Mouse (Mus musculus): ENCODE measurements around the gene Khdrbs1. TPM values are rescaled to one million over a fixed set of nuclear protein-coding genes. Genes with fewer than 3 reads are reported as not detected.

The Khdrbs1 gene
- 42.9 and 48.9 TPM in 2 replicates for polyA plus RNA-seq (2015; fragmentation: Nextera tagmentation; extraction: Ambion mirVana)

DNA sequence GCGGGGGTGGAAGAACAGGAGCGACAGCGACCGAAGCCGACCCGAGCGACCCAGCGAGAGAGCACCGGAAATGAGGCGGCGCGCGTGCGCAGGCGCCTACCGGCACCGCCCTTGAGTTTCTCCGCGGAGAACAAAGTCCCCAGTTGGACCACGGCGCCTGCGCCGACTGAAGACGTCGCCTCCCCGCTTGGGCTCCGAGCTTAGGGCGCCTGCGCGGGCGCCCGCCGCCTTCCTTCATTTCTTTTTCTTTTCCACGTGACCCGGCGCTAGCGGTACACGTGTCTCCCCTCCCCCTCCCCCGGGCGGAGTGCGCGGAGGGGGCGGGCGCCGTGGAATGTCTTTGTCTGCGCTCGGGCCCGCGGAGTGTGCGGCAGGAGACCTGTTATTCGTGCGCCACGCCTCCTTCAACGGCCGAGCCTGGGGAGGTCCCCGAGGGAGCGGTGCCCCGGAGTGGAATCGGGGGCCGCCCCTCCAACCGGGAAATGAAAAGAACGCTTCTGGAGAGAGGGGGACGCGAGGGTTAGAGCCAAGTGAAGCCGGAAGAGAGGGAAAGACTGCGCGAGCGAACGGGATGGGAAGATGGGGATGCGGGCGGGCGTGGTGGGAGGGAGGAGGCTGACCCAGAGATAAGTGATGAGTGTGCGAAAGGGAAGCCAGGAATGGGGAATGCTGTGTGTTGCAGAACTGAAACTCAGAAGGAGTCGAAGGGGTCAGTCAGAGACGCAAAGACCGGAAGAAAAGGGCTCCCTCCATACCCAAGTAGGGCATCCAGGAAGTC is at the start of gene Khdrbs1:
Gene Khdrbs1 (minus strand): TSS at position 72 of the 778 bp plus-strand sequence.
- peak; percentile 95 for ATAC-seq
- Histone ChIP-seq H3K27ac (ENCODE audit: low read length) (peak within 1 kb of the TSS; percentile 97), H3K9ac (replicated peaks; ENCODE audit: low read depth) (peak within 1 kb of the TSS; percentile 95), H3K4me1 (ENCODE audit: insufficient read depth, low read depth, low read length) (peaks cover 4% of the 10 kb centered on the region; the same call in 1 of the 2 replicates), H3K27me3 (replicated peaks; ENCODE audit: insufficient read depth, low read length) (no peaks in the 10 kb centered on the region), H3K4me3 (ENCODE audit: low read depth, low read length) (peak within 1 kb of the TSS; percentile 99), H3K9me3 (ENCODE audit: low read length) (no peaks in the 10 kb centered on the region), H3K36me3 (ENCODE audit: insufficient read depth, low read length) (no peaks in the 10 kb centered on the region), H3K4me2 (replicated peaks; ENCODE audit: low read depth, low read length) (peak within 1 kb of the TSS; percentile 78)
- DNase-seq (ENCODE audit: low spot score) = peak; percentile 99
- TF ChIP-seq EP300 (IDR thresholded peaks at IDR 0.05) (peak; percentile 66), CTCF (IDR thresholded peaks at IDR 0.05) (no peak)
- under 1% methylated on average over 70 of the region's 76 CpGs for WGBS

- no peaks in the 10 kb centered on the region for H3K36me3 ChIP-seq (ENCODE audit: insufficient read depth, low read length)
- H3K27me3 ChIP-seq (replicated peaks; ENCODE audit: insufficient read depth, low read length) = no peaks in the 10 kb centered on the region
- peaks cover 19% of the 10 kb centered on the region; the same call in 1 of the 2 replicates for H3K4me1 ChIP-seq (ENCODE audit: insufficient read depth, low read depth, low read length)
- no peak overlapping the region for H3K4me3 ChIP-seq (ENCODE audit: low read depth, low read length)
- no peak overlapping the region for H3K4me2 ChIP-seq (replicated peaks; ENCODE audit: low read depth, low read length)
- DNase-seq (ENCODE audit: low spot score) (peak; percentile 55), ATAC-seq (no peak)
- H3K9ac ChIP-seq (replicated peaks; ENCODE audit: low read depth) = no peak overlapping the region
- 33% methylated on average over 1 of the region's 1 CpGs for WGBS
- no peaks in the 10 kb centered on the region for H3K9me3 ChIP-seq (ENCODE audit: low read length)
- H3K27ac ChIP-seq (ENCODE audit: low read length) = no peak overlapping the region
- TF ChIP-seq EP300 (IDR thresholded peaks at IDR 0.05) (no peak), CTCF (IDR thresholded peaks at IDR 0.05) (no peak)
Measured at GRCm38 (mm10) chr4:129791399-129791798, 49.3 kb upstream of the Khdrbs1 start.

DNA sequence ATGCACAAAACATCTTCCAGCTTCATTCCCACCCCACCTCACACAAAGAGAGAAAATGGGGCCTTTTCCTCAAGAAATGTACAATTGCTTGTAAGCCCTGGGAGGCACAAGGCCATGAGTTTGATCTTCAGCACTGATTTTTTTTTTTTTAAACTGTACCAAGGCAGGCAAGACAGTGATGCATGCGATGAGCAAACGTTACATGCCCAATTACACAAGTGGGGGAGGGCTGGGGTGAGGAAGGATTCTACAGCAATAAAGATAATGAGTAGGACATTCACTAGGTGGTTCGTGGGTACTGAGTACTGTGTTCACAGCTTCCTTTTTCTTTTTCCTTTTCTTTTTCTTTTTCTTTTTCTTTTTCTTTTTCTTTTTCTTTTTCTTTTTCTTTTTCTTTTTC is 48.4 kb upstream of the Khdrbs1 start:
- Histone ChIP-seq H3K27ac (ENCODE audit: low read length) (no peak overlapping the region), H3K9me3 (ENCODE audit: low read length) (no peaks in the 10 kb centered on the region), H3K4me2 (replicated peaks; ENCODE audit: low read depth, low read length) (no peak overlapping the region), H3K27me3 (replicated peaks; ENCODE audit: insufficient read depth, low read length) (no peaks in the 10 kb centered on the region), H3K9ac (replicated peaks; ENCODE audit: low read depth) (no peak overlapping the region), H3K36me3 (ENCODE audit: insufficient read depth, low read length) (no peaks in the 10 kb centered on the region), H3K4me3 (ENCODE audit: low read depth, low read length) (no peak overlapping the region), H3K4me1 (ENCODE audit: insufficient read depth, low read depth, low read length) (peaks cover 10% of the 10 kb centered on the region; the same call in 1 of the 2 replicates)
- WGBS = 70% methylated on average over 3 of the region's 3 CpGs
- no peak for TF ChIP-seq EP300 (IDR thresholded peaks at IDR 0.05)
- no peak for TF ChIP-seq CTCF (IDR thresholded peaks at IDR 0.05)
- ATAC-seq (no peak), DNase-seq (ENCODE audit: low spot score) (no peak)

DNA sequence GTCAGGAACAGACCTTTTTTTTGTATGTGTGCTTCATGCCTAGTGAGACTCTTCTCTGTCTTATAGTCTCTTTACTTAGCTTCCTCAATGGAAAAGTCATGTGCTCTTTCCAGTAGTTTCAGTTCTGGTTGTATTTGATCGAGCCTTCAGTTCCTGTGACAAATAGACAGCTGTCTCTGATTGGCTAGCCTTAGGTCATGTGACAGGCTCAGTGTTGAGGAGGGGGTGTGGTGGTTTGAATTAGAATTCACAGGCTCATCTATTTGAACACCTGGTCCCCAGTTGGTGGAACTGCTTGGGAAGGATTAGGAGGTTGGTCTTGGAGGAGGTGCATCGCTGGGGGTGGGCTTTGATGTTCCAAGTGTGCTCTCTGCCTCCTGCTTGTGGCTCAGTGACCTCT is 47.5 kb upstream of the Khdrbs1 start:
- Histone ChIP-seq H3K4me1 (ENCODE audit: insufficient read depth, low read depth, low read length) (peaks cover 3% of the 10 kb centered on the region; the same call in 1 of the 2 replicates), H3K27me3 (replicated peaks; ENCODE audit: insufficient read depth, low read length) (no peaks in the 10 kb centered on the region), H3K27ac (ENCODE audit: low read length) (no peak overlapping the region), H3K4me2 (replicated peaks; ENCODE audit: low read depth, low read length) (no peak overlapping the region), H3K4me3 (ENCODE audit: low read depth, low read length) (no peak overlapping the region), H3K9ac (replicated peaks; ENCODE audit: low read depth) (no peak overlapping the region), H3K36me3 (ENCODE audit: insufficient read depth, low read length) (no peaks in the 10 kb centered on the region), H3K9me3 (ENCODE audit: low read length) (no peaks in the 10 kb centered on the region)
- 87% methylated on average over 2 of the region's 2 CpGs for WGBS
- DNase-seq (ENCODE audit: low spot score) = no peak
- no peak for ATAC-seq
- TF ChIP-seq EP300 (IDR thresholded peaks at IDR 0.05) (no peak), CTCF (IDR thresholded peaks at IDR 0.05) (no peak)

GRCm38 (mm10) chr4:129788693-129789092 is 46.6 kb upstream of the Khdrbs1 start:
- no peaks in the 10 kb centered on the region for H3K4me1 ChIP-seq (ENCODE audit: insufficient read depth, low read depth, low read length)
- no peak for TF ChIP-seq CTCF (IDR thresholded peaks at IDR 0.05)
- no peak for TF ChIP-seq EP300 (IDR thresholded peaks at IDR 0.05)
- no peaks in the 10 kb centered on the region for H3K27me3 ChIP-seq (replicated peaks; ENCODE audit: insufficient read depth, low read length)
- no peak overlapping the region for H3K9ac ChIP-seq (replicated peaks; ENCODE audit: low read depth)
- H3K36me3 ChIP-seq (ENCODE audit: insufficient read depth, low read length) = no peaks in the 10 kb centered on the region
- H3K4me3 ChIP-seq (ENCODE audit: low read depth, low read length) = no peak overlapping the region
- no peak for ATAC-seq
- no peak overlapping the region for H3K27ac ChIP-seq (ENCODE audit: low read length)
- DNase-seq (ENCODE audit: low spot score) = peak; percentile 46
- H3K9me3 ChIP-seq (ENCODE audit: low read length) = no peaks in the 10 kb centered on the region
- H3K4me2 ChIP-seq (replicated peaks; ENCODE audit: low read depth, low read length) = no peak overlapping the region
- 54% methylated on average over 8 of the region's 8 CpGs for WGBS

GRCm38 (mm10) chr4:129785178-129785577 is 43.1 kb upstream of the Khdrbs1 start:
- WGBS = 3% methylated on average over 4 of the region's 4 CpGs
- no peak overlapping the region for H3K9ac ChIP-seq (replicated peaks; ENCODE audit: low read depth)
- no peak overlapping the region for H3K4me2 ChIP-seq (replicated peaks; ENCODE audit: low read depth, low read length)
- DNase-seq (ENCODE audit: low spot score) (peak; percentile 94), ATAC-seq (peak; percentile 47)
- no peaks in the 10 kb centered on the region for H3K36me3 ChIP-seq (ENCODE audit: insufficient read depth, low read length)
- no peaks in the 10 kb centered on the region for H3K27me3 ChIP-seq (replicated peaks; ENCODE audit: insufficient read depth, low read length)
- TF ChIP-seq EP300 (IDR thresholded peaks at IDR 0.05) (peak; percentile 52; the same call in 1 of the 2 replicates), CTCF (IDR thresholded peaks at IDR 0.05) (peak; percentile 93)
- H3K27ac ChIP-seq (ENCODE audit: low read length) = no peak overlapping the region
- H3K9me3 ChIP-seq (ENCODE audit: low read length) = no peaks in the 10 kb centered on the region
- H3K4me1 ChIP-seq (ENCODE audit: insufficient read depth, low read depth, low read length) = no peaks in the 10 kb centered on the region
- H3K4me3 ChIP-seq (ENCODE audit: low read depth, low read length) = no peak overlapping the region

Data from lung, postnatal 0 days (tissue).